Mouse (Mus musculus): ENCODE measurements around the gene Elane. TPM values are rescaled to one million over a fixed set of nuclear protein-coding genes. Genes with fewer than 3 reads are reported as not detected.

Gene Elane
- total and polyA plus RNA-seq, 2 experiments from 2014 or later = not detected

GRCm38 (mm10) chr10:79857894-79858293 lies 28.2 kb upstream of the Elane start:
- H3K36me3 ChIP-seq (ENCODE audit: insufficient read depth) = peaks cover 46% of the 10 kb centered on the region
- H3K27ac ChIP-seq (ENCODE audit: low read depth, low read length) = peak overlapping the region; percentile 40; the same call in 1 of the 2 replicates
- WGBS = 61% methylated on average over 2 of the region's 2 CpGs
- H3K9ac ChIP-seq = no peak overlapping the region; the same call in 1 of the 2 replicates
- H3K9me3 ChIP-seq (ENCODE audit: low read length) = no peaks in the 10 kb centered on the region
- DNase-seq (no peak), ATAC-seq (no peak)
- H3K4me3 ChIP-seq (ENCODE audit: low read depth, low read length) = no peak overlapping the region
- H3K4me1 ChIP-seq (ENCODE audit: insufficient read depth) = peaks cover 30% of the 10 kb centered on the region
- H3K27me3 ChIP-seq (ENCODE audit: insufficient read depth, low read length) = no peaks in the 10 kb centered on the region
- TF ChIP-seq CTCF (IDR thresholded peaks at IDR 0.05; ENCODE audit: low read depth) = no peak
- H3K4me2 ChIP-seq (ENCODE audit: low read depth) = peak overlapping the region; percentile 82

GRCm38 (mm10) chr10:79858416-79859074 lies 27.5 kb upstream of the Elane start:
- peaks cover 25% of the 10 kb centered on the region for H3K4me1 ChIP-seq (ENCODE audit: insufficient read depth)
- WGBS = 30% methylated on average over 16 of the region's 17 CpGs
- peak overlapping the region; percentile 33; the same call in 1 of the 2 replicates for H3K9ac ChIP-seq
- DNase-seq (peak; percentile 81), ATAC-seq (no peak)
- no peak overlapping the region for H3K4me3 ChIP-seq (ENCODE audit: low read depth, low read length)
- peaks cover 53% of the 10 kb centered on the region for H3K36me3 ChIP-seq (ENCODE audit: insufficient read depth)
- H3K9me3 ChIP-seq (ENCODE audit: low read length) = no peaks in the 10 kb centered on the region
- no peak for TF ChIP-seq CTCF (IDR thresholded peaks at IDR 0.05; ENCODE audit: low read depth)
- no peaks in the 10 kb centered on the region for H3K27me3 ChIP-seq (ENCODE audit: insufficient read depth, low read length)
- H3K27ac ChIP-seq (ENCODE audit: low read depth, low read length) = peak overlapping the region; percentile 40; the same call in 1 of the 2 replicates
- H3K4me2 ChIP-seq (ENCODE audit: low read depth) = peak overlapping the region; percentile 82; the same call in 1 of the 2 replicates

DNA sequence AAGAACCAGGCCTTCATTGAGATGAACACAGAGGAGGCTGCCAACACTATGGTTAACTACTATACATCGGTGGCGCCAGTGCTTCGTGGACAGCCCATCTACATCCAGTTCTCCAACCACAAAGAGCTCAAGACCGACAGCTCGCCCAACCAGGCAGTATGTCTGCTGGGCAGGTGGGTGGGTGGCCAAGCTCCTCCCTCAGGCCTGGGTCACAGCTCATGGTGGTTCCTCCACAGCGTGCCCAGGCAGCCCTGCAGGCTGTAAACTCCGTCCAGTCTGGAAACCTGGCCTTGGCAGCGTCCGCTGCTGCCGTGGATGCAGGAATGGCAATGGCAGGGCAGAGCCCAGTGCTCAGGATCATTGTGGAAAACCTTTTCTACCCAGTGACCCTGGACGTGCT lies 26.9 kb upstream of the Elane start:
- WGBS = 81% methylated on average over 11 of the region's 11 CpGs
- no peak for DNase-seq
- no peak overlapping the region for H3K27ac ChIP-seq (ENCODE audit: low read depth, low read length)

DNA sequence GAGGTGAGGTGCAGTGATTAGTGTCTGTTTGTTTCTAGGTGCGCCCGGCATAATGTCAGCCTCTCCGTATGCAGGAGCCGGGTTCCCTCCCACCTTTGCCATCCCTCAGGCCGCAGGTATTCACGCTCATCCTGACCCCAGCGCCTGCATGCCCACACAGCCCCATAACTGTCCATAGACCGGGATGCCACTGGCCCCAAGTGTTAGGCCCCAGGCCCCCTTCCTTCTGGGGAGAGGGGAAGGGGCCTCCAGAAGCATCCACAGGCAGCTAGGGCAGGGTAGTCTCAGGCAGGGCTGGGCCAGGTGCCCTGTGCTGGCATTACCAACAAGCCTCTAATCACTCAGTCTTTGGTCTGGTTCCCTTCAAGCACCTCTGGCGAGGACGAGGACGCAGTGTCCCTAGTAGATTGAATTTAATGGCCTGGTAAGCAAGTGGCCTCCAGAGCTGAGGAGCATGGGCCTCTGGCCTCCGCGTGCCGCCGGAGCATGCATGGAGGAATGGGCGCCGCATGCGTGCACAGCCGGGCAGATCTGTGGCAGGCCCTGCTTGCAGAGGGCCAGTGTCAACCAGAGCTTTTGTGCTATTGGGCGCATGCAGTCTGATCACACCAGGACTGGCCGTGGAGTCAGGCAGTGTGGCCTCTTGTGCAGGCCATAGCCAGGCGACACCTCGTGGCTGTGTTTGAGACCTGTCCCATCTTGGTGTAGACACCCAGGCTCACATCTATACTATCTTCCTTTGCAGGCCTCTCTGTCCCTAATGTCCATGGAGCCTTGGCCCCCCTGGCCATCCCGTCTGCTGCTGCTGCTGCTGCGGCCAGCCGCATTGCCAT lies 25.8 kb upstream of the Elane start:
- Histone ChIP-seq H3K27ac (ENCODE audit: low read depth, low read length) (no peak overlapping the region), H3K4me3 (ENCODE audit: low read depth, low read length) (no peak overlapping the region), H3K9me3 (ENCODE audit: low read length) (no peaks in the 10 kb centered on the region), H3K4me2 (ENCODE audit: low read depth) (no peak overlapping the region), H3K4me1 (ENCODE audit: insufficient read depth) (peaks cover 25% of the 10 kb centered on the region), H3K36me3 (ENCODE audit: insufficient read depth) (peaks cover 69% of the 10 kb centered on the region), H3K27me3 (ENCODE audit: insufficient read depth, low read length) (no peaks in the 10 kb centered on the region), H3K9ac (no peak overlapping the region)
- DNase-seq (no peak), ATAC-seq (no peak)
- no peak for TF ChIP-seq CTCF (IDR thresholded peaks at IDR 0.05; ENCODE audit: low read depth)
- WGBS = 93% methylated on average over 26 of the region's 26 CpGs

More for the DNA sequence above, 26.9 kb upstream of the Elane start:
- no peak overlapping the region for H3K4me2 ChIP-seq (ENCODE audit: low read depth)
- H3K36me3 ChIP-seq (ENCODE audit: insufficient read depth) = peaks cover 58% of the 10 kb centered on the region
- no peaks in the 10 kb centered on the region for H3K27me3 ChIP-seq (ENCODE audit: insufficient read depth, low read length)
- no peak overlapping the region for H3K4me3 ChIP-seq (ENCODE audit: low read depth, low read length)
- ATAC-seq = no peak
- H3K9me3 ChIP-seq (ENCODE audit: low read length) = no peaks in the 10 kb centered on the region
- no peak overlapping the region for H3K9ac ChIP-seq
- peaks cover 25% of the 10 kb centered on the region for H3K4me1 ChIP-seq (ENCODE audit: insufficient read depth)
- TF ChIP-seq CTCF (IDR thresholded peaks at IDR 0.05; ENCODE audit: low read depth) = no peak

GRCm38 (mm10) chr10:79861230-79862048 lies 24.6 kb upstream of the Elane start:
- 72% methylated on average over 25 of the region's 25 CpGs for WGBS
- DNase-seq (no peak), ATAC-seq (no peak)
- H3K27ac ChIP-seq (ENCODE audit: low read depth, low read length) = no peak overlapping the region
- no peak overlapping the region for H3K9ac ChIP-seq
- H3K9me3 ChIP-seq (ENCODE audit: low read length) = no peaks in the 10 kb centered on the region
- no peak overlapping the region for H3K4me3 ChIP-seq (ENCODE audit: low read depth, low read length)
- peaks cover 22% of the 10 kb centered on the region for H3K4me1 ChIP-seq (ENCODE audit: insufficient read depth)
- H3K36me3 ChIP-seq (ENCODE audit: insufficient read depth) = peaks cover 80% of the 10 kb centered on the region
- no peak overlapping the region for H3K4me2 ChIP-seq (ENCODE audit: low read depth)
- TF ChIP-seq CTCF (IDR thresholded peaks at IDR 0.05; ENCODE audit: low read depth) = no peak
- H3K27me3 ChIP-seq (ENCODE audit: insufficient read depth, low read length) = no peaks in the 10 kb centered on the region

DNA sequence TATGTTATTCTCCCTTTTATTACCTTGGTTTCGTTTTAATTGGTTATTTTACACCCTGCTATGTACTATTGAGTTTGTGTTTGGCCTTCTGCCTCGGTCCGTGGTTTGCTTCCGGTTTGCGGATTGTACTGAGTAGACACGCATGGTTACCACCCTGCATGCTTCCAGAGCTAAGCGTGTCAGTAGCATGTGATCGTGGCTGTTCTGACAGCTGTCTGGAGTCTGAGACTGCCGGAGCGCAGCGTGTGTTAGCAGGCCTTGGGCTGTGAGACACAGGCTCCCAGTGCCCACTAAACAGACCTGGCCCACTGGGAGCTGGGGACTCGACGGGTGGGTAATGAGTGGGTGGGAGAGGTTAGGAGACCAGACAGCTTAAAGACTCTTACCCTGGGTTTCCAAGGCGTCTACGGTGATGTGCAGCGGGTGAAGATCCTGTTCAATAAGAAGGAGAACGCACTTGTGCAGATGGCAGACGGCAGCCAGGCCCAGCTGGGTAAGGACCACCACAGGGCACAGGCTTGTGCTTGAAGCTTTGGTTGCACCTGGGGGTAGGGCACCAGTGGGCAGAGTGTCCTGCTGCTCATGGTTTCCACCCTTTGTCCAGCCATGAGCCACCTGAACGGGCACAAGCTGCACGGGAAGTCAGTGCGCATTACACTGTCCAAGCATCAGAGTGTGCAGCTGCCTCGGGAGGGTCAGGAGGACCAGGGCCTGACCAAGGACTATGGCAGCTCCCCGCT lies 23.8 kb upstream of the Elane start:
- Histone ChIP-seq H3K27me3 (ENCODE audit: insufficient read depth, low read length) (no peaks in the 10 kb centered on the region), H3K4me3 (ENCODE audit: low read depth, low read length) (no peak overlapping the region), H3K9me3 (ENCODE audit: low read length) (no peaks in the 10 kb centered on the region), H3K27ac (ENCODE audit: low read depth, low read length) (no peak overlapping the region), H3K36me3 (ENCODE audit: insufficient read depth) (peaks cover 84% of the 10 kb centered on the region), H3K9ac (no peak overlapping the region), H3K4me2 (ENCODE audit: low read depth) (no peak overlapping the region), H3K4me1 (ENCODE audit: insufficient read depth) (peaks cover 15% of the 10 kb centered on the region)
- WGBS = 81% methylated on average over 23 of the region's 23 CpGs
- ATAC-seq (no peak), DNase-seq (no peak)
- TF ChIP-seq CTCF (IDR thresholded peaks at IDR 0.05; ENCODE audit: low read depth) = no peak
